ENCODE assay signal across 26 mouse cellular contexts in genomic region chr6:84500255-84500886, GRCm38 (mm10).
DNase-seq lines count a peak whose midpoint lies in the region; ATAC-seq and TF ChIP-seq lines count a peak whose summit lies in the region.
"Had no signal": no experiment of that assay in that cellular context is flagged by ENCODE, and none has a peak within 500 bp of the region (broad histone marks: within the 10 kb centered on the region; RNA-seq: fewer than 3 reads in every experiment).

No protein-coding gene starts in this region.

- no peaks in the 10 kb centered on the region for H3K36me3 ChIP-seq in intestine, embryonic 15.5 days
- no peaks in the 10 kb centered on the region for H3K36me3 ChIP-seq in liver, embryonic 14.5 days (replicated peaks; ENCODE audit: control insufficient read depth, insufficient read depth, low read depth)
- no peaks in the 10 kb centered on the region for H3K36me3 ChIP-seq in midbrain, embryonic 16.5 days (ENCODE audit: control insufficient read depth, insufficient read depth, low read length)
- H3K36me3 ChIP-seq: embryonic facial prominence, embryonic 13.5 days; forebrain, embryonic 12.5 days; heart, embryonic 15.5 days; hindbrain, embryonic 15.5 days; limb, embryonic 10.5 days; midbrain, embryonic 13.5 days; neural tube, embryonic 12.5 days had no signal

- intact Hi-C loops in heart, postnatal 25 days (cut with DNase I) = no loop called here

- H3K9me3 ChIP-seq in intestine, embryonic 15.5 days = no peaks in the 10 kb centered on the region
- no peaks in the 10 kb centered on the region for H3K9me3 ChIP-seq in liver, embryonic 14.5 days (ENCODE audit: control insufficient read depth, low read length)
- no peaks in the 10 kb centered on the region for H3K9me3 ChIP-seq in midbrain, embryonic 16.5 days (replicated peaks; ENCODE audit: control insufficient read depth, low read length, poor library complexity, severe bottlenecking)
- H3K9me3 ChIP-seq: embryonic facial prominence, embryonic 13.5 days; forebrain, embryonic 12.5 days; heart, embryonic 15.5 days; hindbrain, embryonic 15.5 days; limb, embryonic 10.5 days; midbrain, embryonic 13.5 days; neural tube, embryonic 12.5 days had no signal

- 35% methylated on average over 13 of the region's 13 CpGs for WGBS in intestine, embryonic 15.5 days
- 19% methylated on average over 13 of the region's 13 CpGs for WGBS in liver, embryonic 14.5 days (ENCODE audit: insufficient replicate concordance)
- WGBS in midbrain, embryonic 16.5 days = 47% methylated on average over 13 of the region's 13 CpGs

- DNase-seq in heart, adult 11 months = peak; percentile 88
- DNase-seq in heart, postnatal 25 days (ENCODE audit: low spot score) = no peak
- peak in 1 of 3 experiments; percentile 7 for DNase-seq in liver, embryonic 14.5 days (ENCODE audit: low read depth in 3 of 3, low spot score in 3 of 3)
- peak; percentile 2 for DNase-seq in yolk sac, embryonic 10.5 days (ENCODE audit: low spot score)
- no peak for DNase-seq in thymus, adult 18-20 months
- DNase-seq in cerebellum, adult 8-10 months = no peak
- DNase-seq: adrenal gland, postnatal 36 days; cerebellum, adult 11-12 months; cerebellum, postnatal 14 days; gastrocnemius, adult 2 months; heart, postnatal 4 days; kidney, adult 2 months; kidney, postnatal 10 days; lung, postnatal 14 days; retina, postnatal 1 day; thymus, postnatal 4 days had no signal

- H3K9ac ChIP-seq in intestine, embryonic 15.5 days = no peak overlapping the region
- no peak overlapping the region for H3K9ac ChIP-seq in liver, embryonic 14.5 days (replicated peaks)
- no peak overlapping the region for H3K9ac ChIP-seq in midbrain, embryonic 16.5 days (ENCODE audit: low read depth, low read length)
- H3K9ac ChIP-seq: embryonic facial prominence, embryonic 13.5 days; forebrain, embryonic 12.5 days; heart, embryonic 15.5 days; hindbrain, embryonic 15.5 days; midbrain, embryonic 13.5 days; neural tube, embryonic 12.5 days had no signal

- H3K27ac ChIP-seq in intestine, embryonic 15.5 days = no peak overlapping the region
- H3K27ac ChIP-seq in liver, embryonic 14.5 days = no peak overlapping the region
- H3K27ac ChIP-seq in midbrain, embryonic 16.5 days (ENCODE audit: low read length) = no peak overlapping the region
- H3K27ac ChIP-seq: embryonic facial prominence, embryonic 13.5 days; forebrain, embryonic 12.5 days; gastrocnemius, adult 2 months; heart, embryonic 15.5 days; hindbrain, embryonic 15.5 days; limb, embryonic 10.5 days; midbrain, embryonic 13.5 days; neural tube, embryonic 12.5 days had no signal

- no peaks in the 10 kb centered on the region for H3K27me3 ChIP-seq in intestine, embryonic 15.5 days (replicated peaks)
- no peaks in the 10 kb centered on the region for H3K27me3 ChIP-seq in liver, embryonic 14.5 days (ENCODE audit: control insufficient read depth, insufficient read depth, low read length)
- H3K27me3 ChIP-seq in midbrain, embryonic 16.5 days (ENCODE audit: control insufficient read depth, insufficient read depth, low read depth, low read length) = no peaks in the 10 kb centered on the region
- H3K27me3 ChIP-seq: embryonic facial prominence, embryonic 13.5 days; forebrain, embryonic 12.5 days; heart, embryonic 15.5 days; hindbrain, embryonic 15.5 days; midbrain, embryonic 13.5 days; neural tube, embryonic 12.5 days had no signal

- ATAC-seq in intestine, embryonic 15.5 days = peak; percentile 87
- peak; percentile 77 for ATAC-seq in liver, embryonic 14.5 days (ENCODE audit: insufficient read depth)
- no peak for ATAC-seq in midbrain, embryonic 16.5 days
- ATAC-seq: midbrain, embryonic 13.5 days had no signal

- H3K4me1 ChIP-seq in intestine, embryonic 15.5 days (replicated peaks) = 0 out of 2 replicates have a peak, but pooled peaks cover 3% of the 10 kb centered on the region
- H3K4me1 ChIP-seq in liver, embryonic 14.5 days (replicated peaks; ENCODE audit: control insufficient read depth in 2 of 2, insufficient read depth in 2 of 2, low read length in 1 of 2) = no peaks in the 10 kb centered on the region; a peak in 1 of 4 replicates
- H3K4me1 ChIP-seq in midbrain, embryonic 16.5 days (ENCODE audit: control insufficient read depth, insufficient read depth, low read length) = no peaks in the 10 kb centered on the region
- H3K4me1 ChIP-seq: forebrain, embryonic 12.5 days; hindbrain, embryonic 15.5 days; midbrain, embryonic 13.5 days; neural tube, embryonic 12.5 days had no signal

- H3K4me2 ChIP-seq in intestine, embryonic 15.5 days (replicated peaks) = no peak overlapping the region
- no peak overlapping the region for H3K4me2 ChIP-seq in liver, embryonic 14.5 days (ENCODE audit: low read depth)
- H3K4me2 ChIP-seq in midbrain, embryonic 16.5 days (ENCODE audit: low read length) = no peak overlapping the region
- H3K4me2 ChIP-seq: embryonic facial prominence, embryonic 13.5 days; forebrain, embryonic 12.5 days; heart, embryonic 15.5 days; hindbrain, embryonic 15.5 days; midbrain, embryonic 13.5 days; neural tube, embryonic 12.5 days had no signal

- no peak for TF ChIP-seq CTCF in liver, embryonic 14.5 days (IDR thresholded peaks at IDR 0.05; ENCODE audit: low read depth)

- no peak for TF ChIP-seq EP300 in liver, embryonic 14.5 days (IDR thresholded peaks at IDR 0.05; ENCODE audit: low read depth)

- no peak overlapping the region for H3K4me3 ChIP-seq in intestine, embryonic 15.5 days (replicated peaks)
- H3K4me3 ChIP-seq in liver, embryonic 14.5 days (ENCODE audit: insufficient read depth in 1 of 2, low read depth in 2 of 2, low read length in 2 of 2) = no peak overlapping the region
- H3K4me3 ChIP-seq in midbrain, embryonic 16.5 days (ENCODE audit: low read depth, low read length) = no peak overlapping the region
- H3K4me3 ChIP-seq: embryonic facial prominence, embryonic 13.5 days; erythroblast, embryonic 14.5 days; forebrain, embryonic 12.5 days; gastrocnemius, adult 2 months; heart, embryonic 15.5 days; hindbrain, embryonic 15.5 days; limb, embryonic 10.5 days; midbrain, embryonic 13.5 days; neural tube, embryonic 12.5 days had no signal

Comparison
In these comparisons a context has a peak if more than half of its experiments do, and no peak if none do; other contexts are left out.
1. DNase-seq: peak in heart, adult 11 months (single experiment) and yolk sac, embryonic 10.5 days (single experiment); none in heart, postnatal 25 days (single experiment), thymus, adult 18-20 months (0 of 2) and cerebellum, adult 8-10 months (single experiment).